Mouse (Mus musculus): ENCODE results near the gene Olfr1036. TPM values are rescaled to one million over a fixed set of nuclear protein-coding genes. Genes with fewer than 3 reads are reported as not detected.

The Olfr1036 gene
- polyA plus RNA-seq (2015; fragmentation: Nextera tagmentation; extraction: Ambion mirVana): not detected in 2 replicates

DNA sequence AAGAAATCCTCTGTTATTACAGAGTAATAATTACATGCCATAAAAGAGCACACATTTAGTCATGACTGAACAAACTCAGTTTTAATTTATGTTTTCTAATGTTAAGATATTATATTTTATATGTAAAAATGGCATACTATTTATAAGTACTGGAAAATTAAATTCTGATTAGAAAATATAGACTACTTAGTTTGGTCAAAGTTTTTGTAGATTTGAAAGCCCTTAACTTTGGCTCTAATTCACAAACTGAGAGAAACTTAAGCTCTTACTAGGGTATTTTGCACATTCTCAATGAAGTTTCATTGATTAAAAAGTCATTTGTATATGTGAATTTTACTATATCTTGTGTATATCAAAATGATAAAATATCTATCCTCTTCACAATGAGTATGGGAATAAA is at the start of gene Olfr1036:
Gene Olfr1036 (plus strand): TSS at position 301 of the 400 bp plus-strand sequence.

DNA sequence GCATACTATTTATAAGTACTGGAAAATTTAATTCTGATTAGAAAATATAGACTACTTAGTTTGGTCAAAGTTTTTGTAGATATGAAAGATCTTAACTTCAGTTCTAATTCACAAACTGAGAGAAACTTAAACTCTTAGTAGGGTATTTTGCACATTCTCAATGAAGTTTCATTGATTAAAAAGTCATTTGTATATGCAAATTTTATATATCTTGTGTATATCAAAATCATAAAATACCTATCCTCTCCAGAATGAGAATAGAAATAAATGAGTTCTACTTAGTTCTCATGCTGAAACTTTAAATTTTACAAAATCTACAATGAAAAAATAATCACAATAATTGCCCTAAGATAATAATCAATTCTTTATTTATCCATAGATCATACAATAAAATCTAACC is 28.2 kb upstream of the Olfr1036 start, which contains the start of gene Olfr1034:
Gene Olfr1034 (plus strand): TSS at position 301 of the 400 bp plus-strand sequence.

DNA sequence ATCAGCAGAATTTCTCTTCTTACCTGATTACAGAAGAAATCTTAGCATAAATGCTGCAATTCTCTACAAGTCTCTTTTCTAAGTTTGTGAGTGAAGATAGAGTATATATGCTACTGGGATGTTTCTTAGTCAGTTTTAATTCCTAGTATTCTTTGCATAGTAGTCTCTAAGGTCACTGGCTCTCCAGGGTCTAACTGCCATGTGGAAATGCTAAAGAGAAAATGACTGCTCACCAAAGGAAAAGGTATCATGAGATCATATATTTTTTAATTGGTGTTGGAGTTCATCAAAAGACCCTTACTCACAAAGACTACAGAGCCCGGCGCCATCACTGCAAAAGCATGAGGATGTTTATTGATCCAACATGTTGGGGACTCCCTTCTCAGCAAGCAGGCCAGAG is 13.5 kb downstream of the Olfr1036 start, which contains the start of gene Olfr1037:
Gene Olfr1037 (minus strand): TSS at position 101 of the 400 bp plus-strand sequence.

Other genes with a start within 250 kb of the Olfr1036 start
- not detected in 2 replicates for gene Olfr1019, start 228.5 kb upstream of the Olfr1036 start, polyA plus RNA-seq (2015; fragmentation: Nextera tagmentation; extraction: Ambion mirVana)
- gene Olfr1020, start 227.0 kb upstream of the Olfr1036 start, polyA plus RNA-seq (2015; fragmentation: Nextera tagmentation; extraction: Ambion mirVana): not detected in 2 replicates
- gene Olfr1022, start 205.4 kb upstream of the Olfr1036 start, polyA plus RNA-seq (2015; fragmentation: Nextera tagmentation; extraction: Ambion mirVana): not detected in 2 replicates
- not detected in 2 replicates for gene Olfr1023, start 188.4 kb upstream of the Olfr1036 start, polyA plus RNA-seq (2015; fragmentation: Nextera tagmentation; extraction: Ambion mirVana)
- not detected in 2 replicates for gene Olfr1024, start 168.9 kb upstream of the Olfr1036 start, polyA plus RNA-seq (2015; fragmentation: Nextera tagmentation; extraction: Ambion mirVana)
- not detected in 2 replicates for gene Olfr1025-ps1, start 158.8 kb upstream of the Olfr1036 start, polyA plus RNA-seq (2015; fragmentation: Nextera tagmentation; extraction: Ambion mirVana)
- gene Olfr1026, start 152.4 kb upstream of the Olfr1036 start, polyA plus RNA-seq (2015; fragmentation: Nextera tagmentation; extraction: Ambion mirVana): not detected in 2 replicates
- gene Olfr1028, start 123.6 kb upstream of the Olfr1036 start, polyA plus RNA-seq (2015; fragmentation: Nextera tagmentation; extraction: Ambion mirVana): not detected in 2 replicates
- not detected in 2 replicates for gene Olfr1029, start 100.1 kb upstream of the Olfr1036 start, polyA plus RNA-seq (2015; fragmentation: Nextera tagmentation; extraction: Ambion mirVana)
- gene Olfr1030, start 94.7 kb upstream of the Olfr1036 start, polyA plus RNA-seq (2015; fragmentation: Nextera tagmentation; extraction: Ambion mirVana): not detected in 2 replicates
- gene Olfr1031, start 83.7 kb upstream of the Olfr1036 start, polyA plus RNA-seq (2015; fragmentation: Nextera tagmentation; extraction: Ambion mirVana): not detected in 2 replicates
- not detected in 2 replicates for gene Olfr1032, start 68.5 kb upstream of the Olfr1036 start, polyA plus RNA-seq (2015; fragmentation: Nextera tagmentation; extraction: Ambion mirVana)
- gene Olfr1033, start 53.4 kb upstream of the Olfr1036 start, polyA plus RNA-seq (2015; fragmentation: Nextera tagmentation; extraction: Ambion mirVana): 1.1 and 1.4 TPM in 2 replicates
- not detected in 2 replicates for gene Olfr1034, start 28.1 kb upstream of the Olfr1036 start, polyA plus RNA-seq (2015; fragmentation: Nextera tagmentation; extraction: Ambion mirVana)
- gene Olfr1037, start 13.4 kb downstream of the Olfr1036 start, polyA plus RNA-seq (2015; fragmentation: Nextera tagmentation; extraction: Ambion mirVana): not detected in 2 replicates
- gene Olfr1039, start 61.9 kb downstream of the Olfr1036 start, polyA plus RNA-seq (2015; fragmentation: Nextera tagmentation; extraction: Ambion mirVana): not detected in 2 replicates
- gene Olfr1040, start 72.7 kb downstream of the Olfr1036 start, polyA plus RNA-seq (2015; fragmentation: Nextera tagmentation; extraction: Ambion mirVana): not detected in 2 replicates
- gene Olfr1042, start 87.8 kb downstream of the Olfr1036 start, polyA plus RNA-seq (2015; fragmentation: Nextera tagmentation; extraction: Ambion mirVana): not detected in 2 replicates
- not detected in 2 replicates for gene Olfr1043, start 93.5 kb downstream of the Olfr1036 start, polyA plus RNA-seq (2015; fragmentation: Nextera tagmentation; extraction: Ambion mirVana)
- not detected in 2 replicates for gene Olfr1044, start 103.8 kb downstream of the Olfr1036 start, polyA plus RNA-seq (2015; fragmentation: Nextera tagmentation; extraction: Ambion mirVana)
- gene Olfr52, start 111.7 kb downstream of the Olfr1036 start, polyA plus RNA-seq (2015; fragmentation: Nextera tagmentation; extraction: Ambion mirVana): not detected in 2 replicates
- not detected in 2 replicates for gene Olfr1045, start 129.0 kb downstream of the Olfr1036 start, polyA plus RNA-seq (2015; fragmentation: Nextera tagmentation; extraction: Ambion mirVana)
- not detected in 2 replicates for gene Olfr1046, start 145.3 kb downstream of the Olfr1036 start, polyA plus RNA-seq (2015; fragmentation: Nextera tagmentation; extraction: Ambion mirVana)
- gene Olfr1047, start 157.4 kb downstream of the Olfr1036 start, polyA plus RNA-seq (2015; fragmentation: Nextera tagmentation; extraction: Ambion mirVana): not detected in 2 replicates
- not detected in 2 replicates for gene Olfr1048, start 166.3 kb downstream of the Olfr1036 start, polyA plus RNA-seq (2015; fragmentation: Nextera tagmentation; extraction: Ambion mirVana)
- not detected in 2 replicates for gene Olfr1049, start 184.3 kb downstream of the Olfr1036 start, polyA plus RNA-seq (2015; fragmentation: Nextera tagmentation; extraction: Ambion mirVana)
- gene Olfr1051, start 205.1 kb downstream of the Olfr1036 start, polyA plus RNA-seq (2015; fragmentation: Nextera tagmentation; extraction: Ambion mirVana): not detected in 2 replicates
- not detected in 2 replicates for gene Olfr1052, start 218.5 kb downstream of the Olfr1036 start, polyA plus RNA-seq (2015; fragmentation: Nextera tagmentation; extraction: Ambion mirVana)
- gene Olfr1053, start 241.3 kb downstream of the Olfr1036 start, polyA plus RNA-seq (2015; fragmentation: Nextera tagmentation; extraction: Ambion mirVana): not detected in 2 replicates